Mouse (Mus musculus) cerebellum, adult 11-12 months (tissue): Measurements from ENCODE around the gene Ppp4c.

ENCODE experiments used
- DNase-seq: peaks from one replicate; pipeline ENCODE4 v3.0.0; 2022

Gene Ppp4c

GRCm38 (mm10) chr7:126791851-126792720, at the start of gene Ppp4c:
Gene Ppp4c, minus strand, starts transcription at chr7:126792496.
- peak; percentile 96 for DNase-seq

- DNase-seq: no peak
These were observed 41.0 kb upstream of the Ppp4c start for GRCm38 (mm10) chr7:126833294-126833693.

- DNase-seq: peak; percentile 84
These were observed 39.8 kb upstream of the Ppp4c start for GRCm38 (mm10) chr7:126832036-126832598.

- DNase-seq: peak; percentile 30
These were observed 39.2 kb upstream of the Ppp4c start, which contains the start of gene 4930451I11Rik for GRCm38 (mm10) chr7:126831539-126831938. Gene 4930451I11Rik, minus strand, starts transcription at chr7:126831639.

DNA sequence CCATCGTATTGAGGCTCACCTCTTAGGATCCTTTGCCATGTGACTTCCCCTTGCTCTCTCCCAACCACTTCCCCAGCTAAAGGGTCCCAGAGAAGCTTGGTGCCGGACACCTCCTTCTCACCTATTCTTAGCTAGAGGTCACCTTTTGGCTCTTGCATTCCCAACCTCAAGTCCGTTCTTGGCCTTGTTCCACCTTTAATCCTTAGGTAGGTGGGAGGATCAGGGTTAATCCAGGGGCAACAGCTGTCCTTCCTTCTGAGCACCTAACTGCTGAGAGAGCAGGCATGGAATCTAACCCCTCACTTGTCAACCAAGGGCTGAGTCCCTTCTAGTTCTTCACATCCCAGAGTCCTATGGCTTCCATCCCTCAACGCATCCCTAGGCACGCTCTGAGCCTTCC, 33.7 kb upstream of the Ppp4c start:
- DNase-seq: peak; percentile 22

GRCm38 (mm10) chr7:126825403-126825802, 33.1 kb upstream of the Ppp4c start:
- DNase-seq: peak; percentile 48

GRCm38 (mm10) chr7:126823940-126824339, 31.6 kb upstream of the Ppp4c start:
- DNase-seq: peak; percentile 60

- peak; percentile 79 for DNase-seq
These were observed 31.0 kb upstream of the Ppp4c start for GRCm38 (mm10) chr7:126823202-126823711.

GRCm38 (mm10) chr7:126822741-126823140, 30.4 kb upstream of the Ppp4c start:
- DNase-seq: peak; percentile 66

- DNase-seq: peak; percentile 86
These were observed 29.7 kb upstream of the Ppp4c start for GRCm38 (mm10) chr7:126821835-126822511.

- DNase-seq: peak; percentile 6
These were observed 26.5 kb upstream of the Ppp4c start for GRCm38 (mm10) chr7:126818818-126819217.

GRCm38 (mm10) chr7:126817595-126817994, 25.3 kb upstream of the Ppp4c start:
- peak; percentile 4 for DNase-seq

DNA sequence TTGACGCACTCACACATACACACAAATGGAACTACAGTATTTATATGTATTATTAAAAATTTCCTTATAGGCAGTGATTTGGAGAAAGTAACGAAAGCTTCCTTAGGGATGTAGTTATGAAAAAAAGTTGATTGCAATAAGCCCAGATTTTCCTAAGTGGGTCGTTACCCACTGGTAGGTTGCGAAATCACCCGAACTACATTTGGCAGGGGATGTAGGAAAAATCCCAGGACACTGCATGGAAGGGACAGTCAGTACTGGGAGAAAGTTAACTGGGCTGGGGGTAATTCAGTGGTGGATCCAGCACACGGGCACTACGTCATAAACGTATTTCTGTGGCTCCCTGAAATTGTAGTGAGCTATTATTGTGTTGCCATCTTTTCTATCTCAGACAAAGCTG, 24.2 kb upstream of the Ppp4c start:
- DNase-seq: peak; percentile 1

- peak; percentile 1 for DNase-seq
These were observed 23.5 kb upstream of the Ppp4c start for GRCm38 (mm10) chr7:126815726-126816222.

GRCm38 (mm10) chr7:126809723-126810369, 17.6 kb upstream of the Ppp4c start:
- no peak for DNase-seq

DNA sequence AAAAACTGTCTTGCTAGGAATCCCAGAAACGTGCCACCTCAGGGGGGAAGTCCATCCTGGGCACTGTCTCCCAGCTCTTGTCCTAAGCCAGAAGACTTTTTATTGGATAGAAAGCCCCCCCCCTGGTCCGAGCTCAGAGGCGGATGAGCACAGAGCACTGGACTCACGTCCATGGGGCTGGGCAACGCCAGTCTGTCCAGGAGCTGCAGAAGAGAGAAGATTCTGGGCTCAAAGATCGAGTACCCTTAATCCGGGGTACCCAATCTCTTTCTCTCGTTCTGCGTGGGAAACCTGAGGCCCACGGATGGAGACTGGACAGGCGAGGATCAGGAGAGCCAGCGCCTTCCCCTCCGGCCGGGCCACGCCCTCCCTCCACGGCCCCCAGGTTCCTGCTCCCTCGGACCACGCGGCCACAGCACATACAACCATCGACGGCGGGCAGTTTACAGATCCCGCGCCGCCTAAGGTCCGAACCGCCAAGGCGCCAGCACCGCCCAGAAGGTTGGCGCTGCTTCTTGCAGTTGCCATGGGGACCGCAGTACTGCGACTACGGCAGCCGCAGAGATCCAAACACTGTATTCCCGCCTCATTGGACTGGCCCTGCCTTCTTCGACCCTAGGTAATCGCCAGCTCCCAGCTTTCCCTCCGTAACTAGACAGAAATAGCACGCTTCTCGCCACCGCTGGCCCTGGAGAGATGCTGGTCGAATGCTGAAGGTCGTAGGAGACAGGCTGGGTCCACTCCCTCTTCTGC, 16.6 kb upstream of the Ppp4c start:
- DNase-seq: peak; percentile 89

DNA sequence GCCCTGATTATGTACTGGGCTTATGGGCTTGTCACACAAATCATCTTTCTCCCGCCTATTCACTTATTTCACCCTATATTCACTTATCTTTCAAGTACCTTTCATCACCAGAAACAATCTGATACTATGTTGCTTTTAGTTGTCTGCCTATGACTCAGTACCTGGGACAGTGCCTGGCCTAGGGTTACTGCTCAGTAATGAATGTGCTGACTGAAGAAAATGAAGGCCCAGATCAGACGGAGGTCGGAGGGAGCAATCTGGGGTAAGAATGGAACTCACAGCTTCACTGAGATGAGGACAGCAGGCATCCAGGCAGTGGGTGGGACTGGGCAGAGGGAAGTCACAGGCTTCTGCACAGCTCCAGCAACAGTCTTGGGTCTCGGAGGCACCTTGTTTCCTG, 15.1 kb upstream of the Ppp4c start:
- DNase-seq: no peak

- no peak for DNase-seq
These were observed 14.7 kb upstream of the Ppp4c start for GRCm38 (mm10) chr7:126806956-126807355.

DNA sequence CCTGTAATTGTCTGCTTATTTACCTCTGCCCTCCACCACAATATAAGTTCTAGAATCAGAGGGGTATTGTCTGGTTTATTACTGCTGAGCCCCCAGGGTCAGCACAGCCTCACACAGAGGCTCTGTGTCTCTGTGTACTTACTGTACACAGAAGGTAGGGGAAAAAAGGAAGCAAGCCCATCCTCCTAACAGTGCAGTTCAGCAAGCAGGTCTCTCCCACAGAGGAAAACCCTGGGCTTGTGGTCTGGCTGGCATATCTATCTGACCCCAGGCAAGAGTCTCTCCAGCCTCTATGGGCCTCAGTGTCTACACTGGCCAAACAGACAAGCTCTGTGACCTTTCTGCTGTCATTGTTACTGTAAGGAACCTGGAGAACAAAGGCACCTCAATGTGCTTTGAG, 11.5 kb upstream of the Ppp4c start:
- DNase-seq: no peak

- DNase-seq: no peak
These were observed 10.9 kb upstream of the Ppp4c start for GRCm38 (mm10) chr7:126803181-126803580.

DNA sequence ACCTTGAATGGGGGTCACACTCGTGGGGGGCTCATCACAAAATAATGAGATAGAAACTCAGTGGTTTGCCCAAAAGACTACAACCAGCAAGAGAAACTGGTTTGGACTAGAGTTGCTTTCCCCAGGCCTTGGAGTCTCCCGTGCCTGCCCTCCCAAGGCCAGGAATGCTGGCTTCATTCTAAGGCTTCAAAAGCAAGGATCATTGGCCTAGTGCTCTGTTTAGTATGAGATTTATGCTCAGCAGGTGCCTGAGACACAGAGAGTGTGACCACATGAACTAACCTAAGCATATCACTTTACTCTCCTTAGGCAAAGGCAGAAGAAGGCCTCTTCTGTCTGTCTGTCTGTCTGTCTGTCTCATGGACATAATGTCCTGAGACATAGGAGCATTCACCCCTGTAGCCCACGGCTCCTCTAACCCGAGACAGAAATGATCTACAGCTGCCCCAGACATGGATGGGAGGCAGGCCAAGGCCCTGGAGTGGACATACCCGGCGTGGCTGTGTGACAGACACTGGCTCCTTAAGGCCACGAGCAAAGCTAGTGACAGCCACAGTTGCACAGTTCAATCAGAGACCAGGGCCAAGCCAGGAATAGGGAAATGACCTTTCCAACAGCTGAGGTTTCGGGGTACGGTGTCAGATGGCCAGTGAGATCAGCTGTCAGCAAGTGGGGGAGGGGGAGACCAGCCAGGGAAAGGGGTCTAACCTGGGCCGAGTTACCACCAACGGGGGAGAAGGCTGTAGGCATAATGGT, 10.0 kb upstream of the Ppp4c start:
- DNase-seq: no peak
